Comparison of ENCODE assay signal across 8 mouse cellular contexts in the genomic region with DNA sequence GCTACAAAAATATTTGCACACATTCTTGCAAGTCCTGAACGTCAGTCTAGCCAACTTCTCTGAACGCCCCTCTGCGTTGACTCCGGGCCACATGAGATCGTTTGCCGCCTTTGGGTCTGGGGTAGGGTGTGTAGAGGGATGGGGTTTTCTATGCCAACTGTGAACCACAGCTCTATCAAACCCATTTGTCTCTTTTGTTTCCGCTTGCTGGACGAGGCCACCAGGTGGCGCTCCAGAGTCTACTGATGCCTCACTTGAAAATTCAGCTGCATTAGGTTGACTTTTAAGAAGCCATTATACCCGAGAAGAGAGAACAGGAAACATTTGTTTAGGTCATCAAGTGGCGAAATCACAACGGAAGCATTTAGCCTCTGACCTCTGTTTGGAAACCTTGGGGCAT. TPM values are rescaled to one million over a fixed set of nuclear protein-coding genes. Genes with fewer than 3 reads are reported as not detected.
DNase-seq lines count a peak whose midpoint lies in the region; ATAC-seq and TF ChIP-seq lines count a peak whose summit lies in the region.

No protein-coding gene starts in this region.

- H3K9ac ChIP-seq in kidney, embryonic 16.5 days (replicated peaks; ENCODE audit: low read length): no peak overlapping the region
- H3K9ac ChIP-seq in liver, adult 2 months (ENCODE audit: low read depth, low read length): no peak overlapping the region
- H3K9ac ChIP-seq in neural tube, embryonic 14.5 days (replicated peaks; ENCODE audit: low read depth, low read length): no peak overlapping the region

- TF ChIP-seq CTCF in liver, adult 2 months (IDR thresholded peaks at IDR 0.05; ENCODE audit: low read depth, low read length): peak; percentile 88
- peak; percentile 85; the same call in 1 of the 2 replicates for TF ChIP-seq CTCF in testis, adult 2 months (IDR thresholded peaks at IDR 0.05; ENCODE audit: control insufficient read depth, insufficient read depth, insufficient replicate concordance, low read depth, low read length)

- H3K4me1 ChIP-seq in kidney, embryonic 16.5 days (ENCODE audit: insufficient read depth, low read length): no peaks in the 10 kb centered on the region
- H3K4me1 ChIP-seq in liver, adult 2 months (ENCODE audit: control insufficient read depth, insufficient read depth, low read length): no peaks in the 10 kb centered on the region
- H3K4me1 ChIP-seq in neural tube, embryonic 14.5 days (ENCODE audit: control insufficient read depth, insufficient read depth, low read length): no peaks in the 10 kb centered on the region
- peaks cover 2% of the 10 kb centered on the region for H3K4me1 ChIP-seq in testis, adult 2 months (ENCODE audit: control insufficient read depth, insufficient read depth, low read length)

- no peaks in the 10 kb centered on the region for H3K27me3 ChIP-seq in kidney, embryonic 16.5 days (ENCODE audit: insufficient read depth, low read length)
- no peaks in the 10 kb centered on the region for H3K27me3 ChIP-seq in liver, adult 2 months (ENCODE audit: control insufficient read depth, insufficient read depth, low read length)
- H3K27me3 ChIP-seq in neural tube, embryonic 14.5 days (ENCODE audit: control insufficient read depth, insufficient read depth, low read length): no peaks in the 10 kb centered on the region
- H3K27me3 ChIP-seq in testis, adult 2 months (ENCODE audit: control insufficient read depth, insufficient read depth, low read length): no peaks in the 10 kb centered on the region

- WGBS in kidney, embryonic 16.5 days: 6% methylated on average over 12 of the region's 12 CpGs
- 6% methylated on average over 12 of the region's 12 CpGs for WGBS in liver, adult 2 months
- 6% methylated on average over 12 of the region's 12 CpGs for WGBS in neural tube, embryonic 14.5 days

- ATAC-seq in kidney, embryonic 16.5 days (ENCODE audit: low FRiP score, low TSS enrichment): no peak
- peak; percentile 77 for ATAC-seq in frontal cortex, adult (ENCODE audit: low TSS enrichment)
- peak; percentile 63; the same call in 1 of the 2 replicates for ATAC-seq in neural tube, embryonic 14.5 days (ENCODE audit: low read depth)

- no peaks in the 10 kb centered on the region for H3K36me3 ChIP-seq in kidney, embryonic 16.5 days (ENCODE audit: insufficient read depth, low read length)
- H3K36me3 ChIP-seq in liver, adult 2 months (ENCODE audit: control insufficient read depth, insufficient read depth, low read length): no peaks in the 10 kb centered on the region
- H3K36me3 ChIP-seq in neural tube, embryonic 14.5 days (ENCODE audit: control insufficient read depth, insufficient read depth, low read length): no peaks in the 10 kb centered on the region
- no peaks in the 10 kb centered on the region for H3K36me3 ChIP-seq in testis, adult 2 months (ENCODE audit: control insufficient read depth, insufficient read depth, low read length)

- H3K9me3 ChIP-seq in kidney, embryonic 16.5 days (ENCODE audit: low read length): no peaks in the 10 kb centered on the region
- H3K9me3 ChIP-seq in neural tube, embryonic 14.5 days (ENCODE audit: control insufficient read depth, low read length): no peaks in the 10 kb centered on the region

- no peaks in the 10 kb centered on the region for H3K79me2 ChIP-seq in liver, adult 2 months (ENCODE audit: control insufficient read depth, insufficient read depth, low read length)

- no peak overlapping the region for H3K4me3 ChIP-seq in kidney, embryonic 16.5 days (ENCODE audit: low read length)
- H3K4me3 ChIP-seq in liver, adult 2 months (ENCODE audit: insufficient read depth, low read depth, low read length): no peak overlapping the region
- no peak overlapping the region for H3K4me3 ChIP-seq in neural tube, embryonic 14.5 days (ENCODE audit: low read depth, low read length)
- no peak overlapping the region for H3K4me3 ChIP-seq in testis, adult 2 months (ENCODE audit: control insufficient read depth, low read depth, low read length)

- no peak overlapping the region for H3K27ac ChIP-seq in kidney, embryonic 16.5 days (ENCODE audit: low read length)
- no peak overlapping the region for H3K27ac ChIP-seq in liver, adult 2 months (replicated peaks; ENCODE audit: insufficient read depth, low read depth, low read length)
- no peak overlapping the region for H3K27ac ChIP-seq in neural tube, embryonic 14.5 days (ENCODE audit: low read depth, low read length)
- no peak overlapping the region for H3K27ac ChIP-seq in testis, adult 2 months (ENCODE audit: control insufficient read depth, insufficient read depth, low read depth, low read length)

- H3K4me2 ChIP-seq in kidney, embryonic 16.5 days (replicated peaks; ENCODE audit: low read depth, low read length): no peak overlapping the region
- H3K4me2 ChIP-seq in neural tube, embryonic 14.5 days (ENCODE audit: low read depth, low read length): no peak overlapping the region

- no peak for TF ChIP-seq POLR2A in liver, adult 2 months (IDR thresholded peaks at IDR 0.05; ENCODE audit: extremely low read depth, insufficient read depth, low read length)
- TF ChIP-seq POLR2A in testis, adult 2 months (IDR thresholded peaks at IDR 0.05; ENCODE audit: control insufficient read depth, low read depth, low read length): no peak

- peak; percentile 77 for DNase-seq in kidney, adult 18-20 months
- peak; percentile 62 for DNase-seq in cerebellum, adult 11-12 months
- DNase-seq in induced T-regulatory cell, adult 2 months (ENCODE audit: low read depth): peak; percentile 82
- DNase-seq in liver, adult 2 months (ENCODE audit: extremely low read depth, low read depth, low spot score): peak; percentile 40

RNA-seq across cellular contexts. Expression of a gene that starts 33.8 kb away (rescaled TPM):
- 2,859 and 3,187 TPM in 2 replicates for polyA plus RNA-seq in kidney, embryonic 16.5 days (2015; fragmentation: Nextera tagmentation; extraction: Ambion mirVana)
- 1,567 and 2,371 TPM in 2 replicates for total RNA-seq in liver, adult 2 months (2014; rRNA removed)
- 1,896 and 1,951 TPM in 2 replicates for polyA plus RNA-seq in liver, adult 2 months (2012; rRNA removed)
- 2,884 and 3,125 TPM in 2 replicates for polyA plus RNA-seq in neural tube, embryonic 14.5 days (2014; fragmentation: Nextera tagmentation; extraction: Ambion mirVana)
- polyA plus RNA-seq in testis, adult 2 months (2012; rRNA removed): 307 and 321 TPM in 2 replicates

RNA-seq across cellular contexts. Expression of a gene that starts 39.4 kb away (rescaled TPM):
- polyA plus RNA-seq in kidney, embryonic 16.5 days (2015; fragmentation: Nextera tagmentation; extraction: Ambion mirVana): not detected in 2 replicates
- not detected in 2 replicates for total RNA-seq in liver, adult 2 months (2014; rRNA removed)
- polyA plus RNA-seq in liver, adult 2 months (2012; rRNA removed): not detected in 2 replicates
- not detected in 2 replicates for polyA plus RNA-seq in neural tube, embryonic 14.5 days (2014; fragmentation: Nextera tagmentation; extraction: Ambion mirVana)
- 0.02 TPM in 1 of 2 replicates, not detected in the other for polyA plus RNA-seq in testis, adult 2 months (2012; rRNA removed)
